1 mouse cellular context compared by ENCODE assay signal in genomic region chr9:107571534-107572326, GRCm38 (mm10).
TF ChIP-seq lines count a peak whose summit lies in the region.

No protein-coding gene starts in this region.

TF ChIP-seq in MEL, 35 proteins besides CTCF, POLR2A, EP300 and RAD21:
- TF ChIP-seq CHD1 (IDR thresholded peaks at IDR 0.05; ENCODE audit: low read depth, low read length), result no peak
- no peak for TF ChIP-seq NELFE (IDR thresholded peaks at IDR 0.05; ENCODE audit: low read depth, low read length)
- 0 out of 2 replicates have a peak, but pooled peaks have one; percentile 7 for TF ChIP-seq BHLHE40 (IDR thresholded peaks at IDR 0.05; ENCODE audit: borderline replicate concordance, low read depth, low read length)
- no peak for TF ChIP-seq CHD2 (IDR thresholded peaks at IDR 0.05; ENCODE audit: low read length)
- TF ChIP-seq GATA1 (IDR thresholded peaks at IDR 0.05; ENCODE audit: low read depth, low read length), result peak; percentile 46; the same call in 1 of the 2 replicates
- TF ChIP-seq MAZ (IDR thresholded peaks at IDR 0.05; ENCODE audit: low read depth, low read length), result 0 out of 2 replicates have a peak, but pooled peaks have one; percentile 51
- peak; percentile 49 for TF ChIP-seq HCFC1 (IDR thresholded peaks at IDR 0.05; ENCODE audit: low read depth, low read length)
- TF ChIP-seq E2F4 (IDR thresholded peaks at IDR 0.05; ENCODE audit: borderline replicate concordance, low read depth, low read length), result no peak
- no peak for TF ChIP-seq UBTF (IDR thresholded peaks at IDR 0.05; ENCODE audit: borderline replicate concordance, insufficient read depth, low read depth, low read length)
- TF ChIP-seq RCOR1 (IDR thresholded peaks at IDR 0.05; ENCODE audit: low read depth, low read length), result 0 out of 2 replicates have a peak, but pooled peaks have one; percentile 28
- TF ChIP-seq ETS1 (IDR thresholded peaks at IDR 0.05; ENCODE audit: low read depth, low read length), result peak; percentile 98
